Mouse (Mus musculus): Measurements from ENCODE around the gene Ppa2.
A peak's percentile ranks its signal among the peaks of the same experiment; 100 is the strongest.

Gene Ppa2

GRCm38 (mm10) chr3:133389803-133390387 lies 80.0 kb downstream of the Ppa2 start:
- no peak for DNase-seq (ENCODE audit: low read depth)

- peak; percentile 43 for DNase-seq (ENCODE audit: low read depth)
Measured at GRCm38 (mm10) chr3:133394531-133394930, 84.6 kb downstream of the Ppa2 start.

- DNase-seq (ENCODE audit: low read depth): no peak
Measured at GRCm38 (mm10) chr3:133403849-133404248, 93.9 kb downstream of the Ppa2 start.

- DNase-seq (ENCODE audit: low read depth): no peak
Measured at GRCm38 (mm10) chr3:133405636-133406035, 95.7 kb downstream of the Ppa2 start.

- DNase-seq (ENCODE audit: low read depth): peak; percentile 46
Measured at GRCm38 (mm10) chr3:133406248-133406647, 96.3 kb downstream of the Ppa2 start.

GRCm38 (mm10) chr3:133411123-133411675 lies 101.3 kb downstream of the Ppa2 start:
- no peak for DNase-seq (ENCODE audit: low read depth)

GRCm38 (mm10) chr3:133411768-133412167 lies 101.9 kb downstream of the Ppa2 start:
- peak; percentile 38 for DNase-seq (ENCODE audit: low read depth)

- no peak for DNase-seq (ENCODE audit: low read depth)
Measured at GRCm38 (mm10) chr3:133414747-133415146, 104.8 kb downstream of the Ppa2 start.

- DNase-seq (ENCODE audit: low read depth): no peak
Measured at GRCm38 (mm10) chr3:133423073-133423472, 113.2 kb downstream of the Ppa2 start.
